Mouse (Mus musculus) midbrain, embryonic 13.5 days (tissue): Measurements from ENCODE around the gene Acot3. TPM values are rescaled to one million over a fixed set of nuclear protein-coding genes. Genes with fewer than 3 reads are reported as not detected.
"Not testable (repeated sequence)": the region's sequence is repeated elsewhere in the genome, so short reads cannot be mapped to it uniquely, and the experiment has no call there.

Source experiments
- ATAC-seq: fragments of 200-750 bp; cut with Nextera tagmentation; 2 replicates; pipeline ENCODE4 v1.8.0; 2017; ENCODE audit warnings: mild to moderate bottlenecking, moderate TSS enrichment, moderate library complexity
- H3K27ac ChIP-seq: fragments of 300-500 bp; sonication (generic); 2 replicates; pipeline ENCODE4 v1.5.1; 2015; ENCODE audit warnings: inconsistent platforms, mild to moderate bottlenecking, moderate library complexity
- H3K27me3 ChIP-seq: fragments of 300-500 bp; sonication (generic); 2 replicates; pipeline ENCODE4 v1.6.1; 2015; ENCODE audit warnings: mild to moderate bottlenecking, inconsistent platforms
- H3K36me3 ChIP-seq: fragments of 300-500 bp; sonication (generic); 2 replicates; pipeline ENCODE4 v1.6.1; 2015; ENCODE audit warnings: mild to moderate bottlenecking, inconsistent platforms
- H3K4me1 ChIP-seq: fragments of 300-500 bp; sonication (generic); replicated peaks from 2 replicates; pipeline ENCODE4 v1.6.1; 2015; ENCODE audit warnings: inconsistent platforms
- H3K4me2 ChIP-seq: fragments of 300-500 bp; sonication (generic); replicated peaks from 2 replicates; pipeline ENCODE4 v1.6.1; 2015; ENCODE audit warnings: moderate library complexity, mild to moderate bottlenecking, inconsistent platforms
- H3K4me3 ChIP-seq: fragments of 300-500 bp; sonication (generic); replicated peaks from 2 replicates; pipeline ENCODE4 v1.5.1; 2015; ENCODE audit warnings: mild to moderate bottlenecking, inconsistent platforms
- H3K9ac ChIP-seq: fragments of 300-500 bp; sonication (generic); replicated peaks from 2 replicates; pipeline ENCODE4 v1.6.1; 2015; ENCODE audit warnings: mild to moderate bottlenecking, inconsistent platforms
- H3K9me3 ChIP-seq: fragments of 300-500 bp; sonication (generic); 2 replicates; pipeline ENCODE4 v1.6.1; 2016; ENCODE audit warnings: mild to moderate bottlenecking, inconsistent platforms
- WGBS: fragments of 180-500 bp; shearing (Covaris S2); methylation state at CpG from one replicate; pipeline ENCODE4 v1.1.7; 2015; 5-methylcytosine and 5-hydroxymethylcytosine counted together
- polyA plus RNA-seq: library from polyadenylated mRNA; unstranded; fragments of >200 nt; fragmentation: Nextera tagmentation; extraction: Ambion mirVana; gene quantifications from 2 replicates; pipeline ENCODE4 v1.2.1, GENCODE M21; 2015

Acot3 gene
- polyA plus RNA-seq, 1 experiment from 2014 or later: 1.0 TPM

- Histone ChIP-seq H3K36me3 (no peaks in the 10 kb centered on the region), H3K4me2 (no peak overlapping the region), H3K4me3 (no peak overlapping the region), H3K27ac (no peak overlapping the region), H3K9ac (no peak overlapping the region), H3K4me1 (no peaks in the 10 kb centered on the region), H3K27me3 (peaks cover 2% of the 10 kb centered on the region), H3K9me3 (peaks cover 6% of the 10 kb centered on the region; the same call in 1 of the 2 replicates)
- 97% methylated on average over 1 of the region's 1 CpGs for WGBS
- no peak for ATAC-seq
Observed at GRCm38 (mm10) chr12:84046906-84047305, 5.0 kb upstream of the Acot3 start.

- H3K27me3 ChIP-seq: peaks cover 26% of the 10 kb centered on the region
- 85% methylated on average over 5 of the region's 5 CpGs for WGBS
- H3K9me3 ChIP-seq, H3K4me1 ChIP-seq, ATAC-seq, H3K4me2 ChIP-seq, H3K36me3 ChIP-seq, H3K9ac ChIP-seq, H3K4me3 ChIP-seq, H3K27ac ChIP-seq: not testable (repeated sequence)
Observed at GRCm38 (mm10) chr12:84050744-84051143, 1.2 kb upstream of the Acot3 start.

DNA sequence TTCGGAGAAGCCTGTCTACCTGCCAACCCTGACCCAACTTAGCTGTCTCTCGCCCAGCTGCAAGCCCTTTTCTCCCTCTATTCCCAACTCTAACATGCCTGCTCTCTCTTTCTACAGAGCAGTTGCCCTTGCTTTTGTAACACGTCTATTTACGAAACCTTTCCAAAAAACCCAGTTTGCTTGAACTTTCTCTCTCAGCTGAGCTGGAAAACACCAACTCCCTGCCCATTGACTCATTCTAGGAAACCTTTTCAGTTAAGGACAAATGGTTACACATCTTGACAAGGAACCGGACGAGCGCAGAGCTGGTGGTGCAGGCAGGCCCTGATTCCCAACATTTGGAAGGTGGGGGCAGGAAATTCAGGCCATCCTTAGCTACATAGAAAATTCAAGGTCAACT, 665 bp downstream of the Acot3 start:
- no peak for ATAC-seq
- 90% methylated on average over 7 of the region's 7 CpGs for WGBS
- H3K27me3 ChIP-seq: peaks cover 26% of the 10 kb centered on the region
- H3K36me3 ChIP-seq: no peaks in the 10 kb centered on the region
- H3K4me2 ChIP-seq: peak overlapping the region; percentile 77
- no peak overlapping the region for H3K9ac ChIP-seq
- H3K27ac ChIP-seq: no peak overlapping the region
- H3K4me3 ChIP-seq: peak overlapping the region; percentile 47; the same call in 1 of the 2 replicates
- H3K4me1 ChIP-seq: peaks cover 6% of the 10 kb centered on the region
- H3K9me3 ChIP-seq: peaks cover 6% of the 10 kb centered on the region; the same call in 1 of the 2 replicates

- peak overlapping the region; percentile 77 for H3K4me2 ChIP-seq
- H3K9me3 ChIP-seq: peaks cover 4% of the 10 kb centered on the region; the same call in 1 of the 2 replicates
- H3K9ac ChIP-seq: peak overlapping the region; percentile 60
- no peak overlapping the region for H3K27ac ChIP-seq
- H3K4me3 ChIP-seq: peak overlapping the region; percentile 47
- H3K4me1 ChIP-seq: peaks cover 6% of the 10 kb centered on the region
- H3K36me3 ChIP-seq: no peaks in the 10 kb centered on the region
- no peak for ATAC-seq
- H3K27me3 ChIP-seq: peaks cover 26% of the 10 kb centered on the region
- 9% methylated on average over 16 of the region's 16 CpGs for WGBS
Observed at GRCm38 (mm10) chr12:84053173-84053572, 1.2 kb downstream of the Acot3 start.

DNA sequence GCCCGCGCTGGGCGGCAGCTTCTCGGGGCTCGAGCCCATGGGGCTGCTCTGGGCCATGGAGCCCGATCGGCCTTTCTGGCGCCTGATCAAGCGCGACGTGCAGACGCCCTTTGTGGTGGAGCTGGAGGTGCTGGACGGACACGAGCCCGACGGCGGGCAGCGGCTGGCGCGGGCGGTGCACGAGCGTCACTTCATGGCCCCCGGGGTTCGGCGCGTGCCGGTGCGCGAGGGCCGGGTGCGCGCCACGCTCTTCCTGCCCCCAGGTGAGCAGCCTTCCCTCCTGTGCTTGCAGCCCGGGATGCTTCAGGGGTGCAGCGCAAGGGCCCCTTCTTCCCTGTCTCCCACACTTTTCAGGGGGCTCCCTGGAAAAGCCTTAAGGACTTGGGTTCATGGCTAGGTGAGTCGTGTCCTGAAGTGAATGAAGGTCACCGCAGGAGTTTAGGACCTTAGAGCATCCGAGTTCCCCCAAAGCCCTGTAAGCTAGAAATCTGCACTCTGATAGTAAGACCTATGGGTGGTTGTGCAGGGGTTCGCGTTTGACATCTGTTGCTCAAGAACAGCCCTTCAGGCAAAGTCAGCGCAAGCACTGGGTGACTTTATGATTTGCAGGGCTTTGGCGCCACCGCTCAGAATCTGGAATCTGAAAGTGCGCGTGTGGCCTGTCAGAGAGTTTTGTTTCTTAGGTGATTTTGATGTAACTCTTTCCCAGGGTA, 1.9 kb downstream of the Acot3 start:
- WGBS: 4% methylated on average over 41 of the region's 46 CpGs
- H3K4me2 ChIP-seq: peak overlapping the region; percentile 77
- peak overlapping the region; percentile 60 for H3K9ac ChIP-seq
- no peaks in the 10 kb centered on the region for H3K36me3 ChIP-seq
- peaks cover 26% of the 10 kb centered on the region for H3K27me3 ChIP-seq
- H3K9me3 ChIP-seq: no peaks in the 10 kb centered on the region
- peak overlapping the region; percentile 47 for H3K4me3 ChIP-seq
- 0 out of 2 replicates have a peak, but pooled peaks have one; percentile 17 for ATAC-seq
- H3K4me1 ChIP-seq: peaks cover 6% of the 10 kb centered on the region
- no peak overlapping the region for H3K27ac ChIP-seq

DNA sequence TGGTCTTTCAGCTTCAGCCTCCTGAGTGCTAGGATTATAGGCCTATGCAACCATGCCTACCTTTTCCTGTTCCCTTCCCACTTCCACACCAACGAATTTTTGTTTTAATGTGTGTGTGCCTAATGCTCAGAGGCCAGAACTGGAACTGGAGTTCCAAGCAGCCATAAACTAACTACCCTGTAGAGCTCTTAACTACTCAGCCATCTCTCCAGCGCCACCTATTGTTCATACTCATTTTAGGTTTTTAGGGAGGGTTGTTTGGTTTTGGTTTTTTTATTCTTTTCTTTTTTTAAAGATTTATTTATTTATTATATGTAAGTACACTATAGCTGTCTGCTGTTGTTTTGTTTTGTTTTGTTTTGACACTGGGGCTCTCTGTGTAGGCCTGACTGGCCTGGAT, 9.0 kb downstream of the Acot3 start:
- Histone ChIP-seq H3K36me3 (no peaks in the 10 kb centered on the region), H3K4me1 (no peaks in the 10 kb centered on the region), H3K9ac (no peak overlapping the region), H3K4me3 (no peak overlapping the region), H3K27me3 (no peaks in the 10 kb centered on the region), H3K27ac (no peak overlapping the region), H3K4me2 (no peak overlapping the region), H3K9me3 (no peaks in the 10 kb centered on the region)
- no peak for ATAC-seq
- 32% methylated on average over 2 of the region's 2 CpGs for WGBS

DNA sequence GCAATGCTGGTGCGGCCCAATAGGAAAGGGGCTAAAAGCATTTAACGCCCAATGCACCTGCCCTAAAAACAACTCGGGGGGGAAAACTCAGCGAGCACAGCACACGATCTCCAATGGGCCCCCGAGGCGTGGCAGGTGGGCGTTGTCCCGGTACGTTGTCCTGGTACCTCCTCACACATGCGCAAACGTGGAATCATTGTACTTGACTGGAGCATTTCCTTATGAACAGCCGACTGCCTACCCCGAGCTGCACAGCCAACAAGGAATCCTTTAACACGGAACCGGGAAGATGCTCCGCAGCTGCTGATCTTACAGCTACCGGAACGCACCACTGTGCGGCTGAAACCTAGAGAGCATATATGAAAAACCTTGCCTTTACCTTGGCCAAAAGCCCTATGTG, 10.4 kb downstream of the Acot3 start:
- H3K9me3 ChIP-seq: no peaks in the 10 kb centered on the region
- no peaks in the 10 kb centered on the region for H3K4me1 ChIP-seq
- no peak overlapping the region for H3K4me3 ChIP-seq
- H3K9ac ChIP-seq: no peak overlapping the region
- no peak overlapping the region for H3K4me2 ChIP-seq
- ATAC-seq: no peak
- H3K36me3 ChIP-seq: no peaks in the 10 kb centered on the region
- 91% methylated on average over 20 of the region's 20 CpGs for WGBS
- no peak overlapping the region for H3K27ac ChIP-seq
- no peaks in the 10 kb centered on the region for H3K27me3 ChIP-seq

GRCm38 (mm10) chr12:84063228-84063627, 11.3 kb downstream of the Acot3 start:
- ATAC-seq: no peak
- Histone ChIP-seq H3K9ac (no peak overlapping the region), H3K4me2 (no peak overlapping the region), H3K9me3 (no peaks in the 10 kb centered on the region), H3K27me3 (peaks cover 5% of the 10 kb centered on the region), H3K4me1 (no peaks in the 10 kb centered on the region), H3K36me3 (no peaks in the 10 kb centered on the region), H3K4me3 (no peak overlapping the region), H3K27ac (no peak overlapping the region)
- 76% methylated on average over 5 of the region's 5 CpGs for WGBS

GRCm38 (mm10) chr12:84063833-84064232, 11.9 kb downstream of the Acot3 start:
- Histone ChIP-seq H3K27ac (no peak overlapping the region), H3K9me3 (no peaks in the 10 kb centered on the region), H3K36me3 (no peaks in the 10 kb centered on the region), H3K27me3 (peaks cover 11% of the 10 kb centered on the region), H3K4me2 (no peak overlapping the region), H3K4me3 (no peak overlapping the region), H3K9ac (no peak overlapping the region), H3K4me1 (no peaks in the 10 kb centered on the region)
- no peak for ATAC-seq
- WGBS: 85% methylated on average over 2 of the region's 2 CpGs

DNA sequence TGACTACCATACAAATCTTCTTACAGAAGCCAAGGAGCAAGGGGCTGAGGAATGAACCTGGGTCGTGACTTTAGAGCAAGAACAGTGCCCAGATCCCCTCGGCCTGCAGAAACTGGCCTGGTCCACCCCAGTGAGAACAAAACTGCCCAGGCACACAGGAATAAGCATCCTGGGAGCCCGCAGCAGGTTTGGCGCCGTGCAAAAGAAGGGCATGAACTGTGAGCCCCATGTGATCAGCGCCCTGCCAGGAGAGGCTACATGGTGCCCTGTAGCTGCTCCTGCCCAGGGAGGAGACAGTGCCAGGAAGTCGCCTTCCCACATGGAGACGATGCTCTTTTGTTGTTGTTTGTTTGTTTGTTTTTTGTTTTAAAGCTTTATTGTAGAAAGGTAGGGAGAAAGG, 12.7 kb downstream of the Acot3 start:
- no peak overlapping the region for H3K27ac ChIP-seq
- peaks cover 18% of the 10 kb centered on the region for H3K27me3 ChIP-seq
- no peak overlapping the region for H3K4me2 ChIP-seq
- 0 out of 2 replicates have a peak, but pooled peaks cover under 1% of the 10 kb centered on the region for H3K4me1 ChIP-seq
- H3K9ac ChIP-seq: no peak overlapping the region
- no peaks in the 10 kb centered on the region for H3K36me3 ChIP-seq
- no peak for ATAC-seq
- 73% methylated on average over 8 of the region's 8 CpGs for whole genome bisulfite sequencing
- no peak overlapping the region for H3K4me3 ChIP-seq
- H3K9me3 ChIP-seq: no peaks in the 10 kb centered on the region

GRCm38 (mm10) chr12:84067752-84068151, 15.8 kb downstream of the Acot3 start:
- no peak for ATAC-seq
- H3K36me3 ChIP-seq: no peaks in the 10 kb centered on the region
- peaks cover 33% of the 10 kb centered on the region for H3K27me3 ChIP-seq
- 0 out of 2 replicates have a peak, but pooled peaks cover 3% of the 10 kb centered on the region for H3K4me1 ChIP-seq
- no peak overlapping the region for H3K4me2 ChIP-seq
- WGBS: 80% methylated on average over 4 of the region's 4 CpGs
- no peaks in the 10 kb centered on the region for H3K9me3 ChIP-seq
- H3K9ac ChIP-seq: no peak overlapping the region
- H3K4me3 ChIP-seq: no peak overlapping the region
- no peak overlapping the region for H3K27ac ChIP-seq

DNA sequence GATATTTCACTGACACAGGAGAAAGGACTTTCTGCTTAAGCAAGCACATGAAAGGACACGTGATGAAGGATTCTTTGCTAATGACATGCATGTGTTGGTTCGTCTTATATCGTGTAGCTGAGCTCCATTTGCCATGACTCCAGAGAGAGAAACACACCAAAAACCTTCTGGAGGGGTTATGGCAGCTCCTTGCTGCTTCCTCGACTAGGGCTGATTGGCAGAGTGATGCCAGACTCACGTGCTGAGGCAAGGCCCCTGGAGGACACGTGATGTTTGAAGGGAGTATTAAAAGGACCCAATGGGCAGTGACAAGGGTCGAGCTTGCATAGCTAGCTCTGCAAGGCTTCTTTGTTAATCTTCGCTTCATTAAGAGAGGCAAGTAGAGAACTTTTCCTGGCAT, 16.4 kb downstream of the Acot3 start:
- WGBS: 61% methylated on average over 8 of the region's 8 CpGs
- ATAC-seq: no peak

More for the DNA sequence above, 16.4 kb downstream of the Acot3 start:
- peaks cover 35% of the 10 kb centered on the region for H3K27me3 ChIP-seq
- no peak overlapping the region for H3K9ac ChIP-seq
- H3K27ac ChIP-seq: no peak overlapping the region
- no peaks in the 10 kb centered on the region for H3K9me3 ChIP-seq
- H3K4me3 ChIP-seq: no peak overlapping the region
- 0 out of 2 replicates have a peak, but pooled peaks cover 3% of the 10 kb centered on the region for H3K4me1 ChIP-seq
- no peak overlapping the region for H3K4me2 ChIP-seq
- no peaks in the 10 kb centered on the region for H3K36me3 ChIP-seq
